Mouse (Mus musculus) MEL (cell line): ENCODE data around the gene Odf3b. TPM values are rescaled to one million over a fixed set of nuclear protein-coding genes. Genes with fewer than 3 reads are reported as not detected.

Experiments
- DNase-seq: peaks from one replicate; pipeline ENCODE4 v3.0.0; 2011; ENCODE audit warnings: low read depth, low spot score
- H3K27ac ChIP-seq: 2 replicates; pipeline ENCODE4 v1.5.1; 2012; ENCODE audit warnings: low read depth, mild to moderate bottlenecking, control low read depth, low read length, moderate library complexity; ENCODE audit not compliant: control insufficient read depth
- H3K27me3 ChIP-seq, 2 experiments: fragments of 150-350 bp in 1 of 2; sonication (generic) in 1 of 2; 2 replicates each; pipeline ENCODE4 v1.6.1; 2012; ENCODE audit warnings: low read length in 2 of 2, mild to moderate bottlenecking in 2 of 2, improper control_type of control experiment in 1 of 2, moderate library complexity in 1 of 2; ENCODE audit not compliant: insufficient read depth in 2 of 2, control insufficient read depth in 1 of 2
- H3K36me3 ChIP-seq, 2 experiments: 2 replicates each; pipeline ENCODE4 v1.6.1; 2012 to 2014; ENCODE audit warnings: low read length in 2 of 2, improper control_type of control experiment in 1 of 2, inconsistent platforms in 1 of 2, mild to moderate bottlenecking in 1 of 2; ENCODE audit not compliant: insufficient read depth in 2 of 2, control insufficient read depth in 1 of 2
- H3K4me1 ChIP-seq, 2 experiments: fragments of 150-350 bp in 1 of 2; sonication (generic) in 1 of 2; 2 replicates each; pipeline ENCODE4 v1.6.1; 2012; ENCODE audit warnings: low read length in 2 of 2, improper control_type of control experiment in 1 of 2, mild to moderate bottlenecking in 1 of 2; ENCODE audit not compliant: insufficient read depth in 2 of 2, control insufficient read depth in 1 of 2
- H3K4me3 ChIP-seq, 2 experiments: fragments of 150-350 bp in 1 of 2; sonication (generic) in 1 of 2; 2 replicates each; pipeline ENCODE4 v1.5.1; 2012; ENCODE audit warnings: low read depth in 2 of 2, low read length in 2 of 2, mild to moderate bottlenecking in 2 of 2, moderate library complexity in 2 of 2, control low read depth in 1 of 2, improper control_type of control experiment in 1 of 2; ENCODE audit not compliant: control insufficient read depth in 1 of 2, insufficient read depth in 1 of 2
- H3K79me2 ChIP-seq: 2 replicates; pipeline ENCODE4 v1.6.1; 2012; ENCODE audit warnings: mild to moderate bottlenecking, low read length, moderate library complexity; ENCODE audit not compliant: control insufficient read depth, poor library complexity, insufficient read depth
- H3K9ac ChIP-seq: 2 replicates; pipeline ENCODE4 v1.6.1; 2012; ENCODE audit warnings: low read depth, mild to moderate bottlenecking, control low read depth, low read length, moderate library complexity; ENCODE audit not compliant: control insufficient read depth, poor library complexity, severe bottlenecking
- H3K9me3 ChIP-seq: fragments of 150-350 bp; sonication (generic); replicated peaks from 2 replicates; pipeline ENCODE4 v1.6.1; 2012; ENCODE audit warnings: mild to moderate bottlenecking, low read length, improper control_type of control experiment, moderate library complexity; ENCODE audit not compliant: insufficient read depth
- CHD1 ChIP-seq: IDR thresholded peaks from 2 replicates; pipeline ENCODE4 v1.6.1; 2012; ENCODE audit warnings: low read depth, mild to moderate bottlenecking, inconsistent platforms, low read length, improper control_type of control experiment
- CHD2 ChIP-seq: IDR thresholded peaks from 2 replicates; pipeline ENCODE4 v1.6.1; 2011; ENCODE audit warnings: low read length, improper control_type of control experiment
- E2F4 ChIP-seq: IDR thresholded peaks from 2 replicates; pipeline ENCODE4 v1.6.1; 2011; ENCODE audit warnings: low read depth, low read length, improper control_type of control experiment, borderline replicate concordance
- ELF1 ChIP-seq: IDR thresholded peaks from 2 replicates; pipeline ENCODE4 v1.6.1; 2014; ENCODE audit warnings: low read depth, mild to moderate bottlenecking, inconsistent platforms, low read length, improper control_type of control experiment, moderate library complexity
- ETS1 ChIP-seq: IDR thresholded peaks from 2 replicates; pipeline ENCODE4 v1.6.1; 2012; ENCODE audit warnings: low read depth, mild to moderate bottlenecking, inconsistent platforms, low read length, improper control_type of control experiment, moderate library complexity
- GABPA ChIP-seq: IDR thresholded peaks from 2 replicates; pipeline ENCODE4 v1.6.1; 2012; ENCODE audit warnings: low read depth, mild to moderate bottlenecking, inconsistent platforms, low read length, improper control_type of control experiment, moderate library complexity
- JUND ChIP-seq: IDR thresholded peaks from 2 replicates; pipeline ENCODE4 v1.6.1; 2011; ENCODE audit warnings: low read depth, mild to moderate bottlenecking, improper control_type of control experiment, low read length
- MAFK ChIP-seq: IDR thresholded peaks from 2 replicates; pipeline ENCODE4 v1.6.1; 2011; ENCODE audit warnings: low read depth, mild to moderate bottlenecking, low read length, improper control_type of control experiment, borderline replicate concordance
- MAZ ChIP-seq: IDR thresholded peaks from 2 replicates; pipeline ENCODE4 v1.6.1; 2012; ENCODE audit warnings: low read depth, mild to moderate bottlenecking, inconsistent platforms, low read length, improper control_type of control experiment
- MEF2A ChIP-seq: IDR thresholded peaks from 2 replicates; pipeline ENCODE4 v1.6.1; 2014; ENCODE audit warnings: low read depth, mild to moderate bottlenecking, inconsistent platforms, low read length, improper control_type of control experiment; ENCODE audit not compliant: poor library complexity, insufficient replicate concordance, severe bottlenecking; ENCODE audit errors: extremely low read depth
- MYC ChIP-seq: IDR thresholded peaks from 2 replicates; pipeline ENCODE4 v1.6.1; 2011; ENCODE audit warnings: low read depth, mild to moderate bottlenecking, low read length, improper control_type of control experiment, moderate library complexity
- POLR2AphosphoS2 ChIP-seq: IDR thresholded peaks from 2 replicates; pipeline ENCODE4 v1.6.1; 2011; ENCODE audit warnings: low read length, improper control_type of control experiment
- SMC3 ChIP-seq: IDR thresholded peaks from 2 replicates; pipeline ENCODE4 v1.6.1; 2011; ENCODE audit warnings: low read depth, low read length, improper control_type of control experiment
- TBP ChIP-seq: IDR thresholded peaks from 2 replicates; pipeline ENCODE4 v1.8.0; 2011; ENCODE audit warnings: low read depth, low read length, improper control_type of control experiment
- USF2 ChIP-seq, 2 experiments: IDR thresholded peaks; 2 replicates each; pipeline ENCODE4 v1.6.1; 2011 to 2012; ENCODE audit warnings: improper control_type of control experiment in 2 of 2, low read length in 2 of 2, borderline replicate concordance in 1 of 2, inconsistent platforms in 1 of 2, low read depth in 1 of 2, mild to moderate bottlenecking in 1 of 2; ENCODE audit not compliant: insufficient read depth in 1 of 2
- ZMIZ1 ChIP-seq: IDR thresholded peaks from 2 replicates; pipeline ENCODE4 v1.6.1; 2012; ENCODE audit warnings: low read depth, mild to moderate bottlenecking, inconsistent platforms, low read length, improper control_type of control experiment, moderate library complexity
- polyA plus RNA-seq, 2 experiments: library from polyadenylated mRNA; stranded (reverse) in 1 of 2; unstranded in 1 of 2; fragments of >175 nt in 1 of 2; fragments of >200 nt in 1 of 2; gene quantifications; 2 replicates each; pipeline versions ENCODE4 v1.2.1 to v1.2.4; 2012; ENCODE audit warnings: low replicate concordance in 2 of 2, low read depth in 1 of 2; ENCODE audit not compliant: insufficient read length in 2 of 2, insufficient read depth in 1 of 2, missing spikeins in 1 of 2
- total RNA-seq: library from RNA; depleted of rRNA; stranded (reverse); fragments of 300-350 nt; gene quantifications from 2 replicates; pipeline ENCODE4 v1.2.3, GENCODE M21; 2012

Odf3b gene
- total and polyA plus RNA-seq, 3 experiments: not detected

DNA sequence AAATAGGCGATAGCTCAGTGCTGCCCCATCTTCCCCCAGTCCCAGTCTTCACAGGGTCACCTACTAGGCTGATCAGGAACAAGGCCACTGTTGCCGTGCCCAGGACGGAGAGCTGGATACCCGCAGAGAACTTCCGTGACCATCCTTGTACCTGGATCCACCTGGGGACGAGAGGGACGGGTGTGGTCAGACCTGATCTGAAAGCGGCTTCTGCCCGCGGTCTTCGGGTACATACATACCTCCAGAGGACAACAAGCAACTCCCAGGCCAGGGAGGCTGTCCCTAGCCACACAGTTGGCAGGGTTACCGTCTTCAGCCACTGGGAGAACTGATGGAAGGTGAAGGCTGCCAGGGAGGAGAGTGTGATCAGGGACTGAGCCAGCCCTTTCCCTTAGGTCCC, 26.3 kb downstream of the Odf3b start:
- Histone ChIP-seq H3K9me3 (no peaks in the 10 kb centered on the region), H3K79me2 (peaks cover 31% of the 10 kb centered on the region), H3K4me3 (no peak overlapping the region), H3K9ac (no peak overlapping the region), H3K27me3 (no peaks in the 10 kb centered on the region), H3K36me3 (peaks cover 0 to 11% of the 10 kb centered on the region in 2 experiments; a peak in 3 of 4 replicates), H3K4me1 (peaks cover 8 to 11% of the 10 kb centered on the region in 2 experiments; a peak in 3 of 4 replicates), H3K27ac (no peak overlapping the region)
- DNase-seq: no peak
- no peak for TF ChIP-seq GABPA
- TF ChIP-seq JUND: no peak
- TF ChIP-seq ETS1: no peak
- no peak for TF ChIP-seq SMC3
- no peak for TF ChIP-seq ELF1
- TF ChIP-seq MEF2A: no peak
- TF ChIP-seq POLR2AphosphoS2: no peak
- TF ChIP-seq MYC: no peak

DNA sequence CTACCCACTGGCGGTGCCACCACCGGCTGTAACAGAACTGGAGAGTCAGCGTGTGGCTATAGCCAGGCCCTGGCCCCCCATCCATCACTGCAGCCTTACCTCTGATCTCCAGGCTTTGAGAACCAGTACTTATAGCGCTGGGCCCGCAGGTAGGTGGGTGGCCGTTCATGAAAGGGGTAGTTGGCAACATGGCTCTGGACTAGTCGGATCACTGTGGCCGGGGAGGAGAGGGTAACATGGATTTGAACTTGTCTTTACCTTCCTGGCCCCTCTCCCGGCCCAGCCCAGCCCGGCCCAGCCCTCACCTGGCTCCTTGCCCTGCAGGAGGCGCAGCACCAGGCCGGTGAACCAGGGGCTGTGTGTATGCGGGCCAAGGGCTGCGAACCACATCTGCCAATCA, 27.0 kb downstream of the Odf3b start:
- Histone ChIP-seq H3K27me3 (no peaks in the 10 kb centered on the region), H3K27ac (no peak overlapping the region), H3K4me3 (no peak overlapping the region), H3K9ac (no peak overlapping the region), H3K36me3 (peaks cover 0 to 3% of the 10 kb centered on the region in 2 experiments; a peak in 2 of 4 replicates), H3K79me2 (peaks cover 25% of the 10 kb centered on the region), H3K9me3 (no peaks in the 10 kb centered on the region), H3K4me1 (peaks cover 2 to 4% of the 10 kb centered on the region in 2 experiments; a peak in 3 of 4 replicates)
- TF ChIP-seq MAFK (no peak), CHD1 (no peak), ZMIZ1 (no peak), TBP (no peak), CHD2 (no peak), POLR2AphosphoS2 (no peak), SMC3 (no peak), USF2 (IDR thresholded peaks at IDR 0.05; ENCODE audit: borderline replicate concordance in 1 of 2, insufficient read depth in 1 of 2, low read depth in 1 of 2, low read length in 2 of 2) (no peak), E2F4 (no peak), ELF1 (no peak), MAZ (no peak)
- DNase-seq: no peak
